Mouse (Mus musculus): ENCODE measurements around the gene Crcp.

Crcp gene

DNA sequence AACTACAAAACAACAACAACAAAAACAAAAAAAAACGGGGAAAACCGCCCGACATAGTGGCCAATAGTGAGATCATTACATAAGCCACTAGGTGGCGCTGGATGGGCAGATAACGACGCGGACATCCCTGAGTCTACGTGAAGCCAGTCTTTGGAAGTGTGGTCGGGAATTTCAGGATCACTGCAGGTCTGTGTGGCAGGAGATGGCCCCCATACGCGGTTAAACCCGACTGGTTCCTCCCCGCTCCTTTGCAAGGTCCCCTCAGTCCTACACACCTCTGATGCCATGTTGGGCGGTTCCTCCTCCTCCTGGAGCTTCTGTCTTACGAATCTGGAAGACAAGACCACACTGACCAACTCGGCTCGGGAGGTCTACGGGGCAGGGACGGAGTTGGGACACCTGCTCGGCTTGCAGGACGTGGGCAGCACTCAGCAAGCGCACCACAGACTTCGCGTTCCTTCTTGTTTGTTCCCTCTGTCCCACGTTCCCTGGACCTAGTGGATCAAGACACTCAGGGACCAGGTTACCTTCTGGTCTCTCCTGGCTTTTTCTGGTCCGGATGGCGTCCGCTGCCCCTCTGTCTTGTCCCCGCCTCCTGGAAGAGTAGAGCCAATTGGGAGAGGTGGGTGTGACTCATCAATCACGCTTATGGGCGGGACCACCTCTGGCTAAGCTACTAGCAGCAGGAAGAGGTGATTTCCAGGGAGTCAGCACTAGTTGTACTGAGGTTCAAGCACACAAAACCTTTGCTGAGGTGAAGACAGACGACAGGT is 5.1 kb upstream of the Crcp start:
- in situ Hi-C loops (cut with MboI) = no loop called here

DNA sequence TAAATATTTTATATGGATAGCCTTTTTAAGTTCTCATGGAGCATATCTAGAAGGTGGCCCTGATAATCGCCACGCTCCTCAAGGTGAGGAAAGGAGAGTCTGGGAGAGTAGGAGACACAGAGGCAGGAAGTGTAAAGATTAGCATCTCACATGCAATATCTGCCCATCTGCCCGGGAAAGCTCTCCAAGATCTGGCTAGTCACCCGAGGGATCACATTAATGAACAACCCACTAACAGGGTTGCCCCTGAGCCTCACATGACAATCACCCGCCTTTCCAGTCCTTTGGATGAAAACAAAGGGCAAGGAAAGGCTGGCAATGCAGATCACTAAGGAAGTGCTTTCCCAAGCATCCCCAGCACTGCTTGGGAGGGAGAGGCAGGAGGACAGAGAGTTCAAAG is 2.0 kb upstream of the Crcp start:
- in situ Hi-C loops (cut with MboI) = loop anchor here (25.0 kb wide), 1 partner anchor 110 kb away; the partner anchor contains the start of gene Kctd7

DNA sequence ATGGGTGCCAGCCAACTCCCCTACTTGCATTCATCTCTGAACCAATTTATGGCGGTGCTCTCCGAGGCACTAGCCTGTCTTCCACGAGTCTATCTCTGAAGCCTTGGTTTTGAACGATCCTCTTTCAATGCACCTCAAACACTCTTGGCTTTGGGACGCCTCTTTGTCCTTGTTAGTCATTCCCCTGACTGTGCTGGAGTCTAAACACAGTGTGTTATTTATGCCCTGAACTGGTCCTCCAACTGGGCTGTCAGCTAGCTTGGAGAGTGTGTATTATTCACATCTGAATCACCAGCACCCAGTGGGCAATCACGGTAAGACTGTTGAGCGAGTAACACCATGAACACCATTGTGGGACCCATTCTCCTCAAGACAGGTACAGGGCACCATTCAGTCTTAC is 1.4 kb upstream of the Crcp start:
- in situ Hi-C loops (cut with MboI) = loop anchor here (25.0 kb wide), 1 partner anchor 110 kb away; the partner anchor contains the start of gene Kctd7

DNA sequence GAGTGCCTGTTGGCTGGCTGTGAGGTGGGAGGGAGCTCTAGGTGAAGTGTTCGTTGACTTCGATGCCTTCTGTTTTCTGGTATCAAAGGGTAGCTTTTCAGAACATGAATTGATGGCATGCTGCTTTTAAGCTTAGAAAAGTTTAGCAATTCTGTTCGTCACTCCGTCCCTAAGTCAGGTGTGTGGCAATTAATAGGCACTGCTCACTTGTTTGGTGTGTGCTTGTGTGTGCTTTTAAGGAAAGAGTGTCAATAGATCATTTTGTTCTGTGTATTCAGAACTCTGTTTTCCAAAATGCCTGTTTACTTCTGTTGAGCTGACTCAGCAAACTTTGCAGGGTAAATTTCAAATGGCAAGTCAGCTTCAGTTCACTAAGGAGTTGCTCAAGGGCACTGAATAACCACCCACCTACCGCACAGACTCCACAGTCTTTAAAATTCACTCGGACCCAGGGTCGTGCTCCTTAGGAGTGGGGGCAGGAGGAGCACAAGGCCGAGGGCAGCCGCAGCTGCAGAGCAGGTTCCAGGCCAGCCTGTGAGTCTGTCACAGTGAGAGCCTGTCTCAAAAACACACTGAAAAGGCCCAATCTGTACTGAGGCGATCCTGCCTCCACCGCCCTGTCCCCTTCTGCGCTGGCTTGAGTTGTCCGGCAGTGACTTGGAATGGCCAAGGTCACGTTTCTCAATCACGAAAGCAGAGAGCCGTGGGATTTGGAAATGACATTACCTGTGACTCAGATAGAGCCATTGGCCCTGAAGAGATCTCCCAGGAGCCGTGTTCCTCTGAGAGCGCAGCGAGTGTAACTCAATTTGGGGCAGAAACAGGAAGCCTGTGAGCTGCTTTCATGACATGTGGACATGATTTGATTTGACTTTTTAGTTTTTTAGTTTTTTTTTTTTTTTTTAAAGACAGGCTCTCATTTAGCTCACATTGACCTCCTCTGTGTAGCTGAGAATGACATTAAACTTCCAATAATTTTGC is 2.6 kb downstream of the Crcp start:
- in situ Hi-C loops (cut with MboI) = loop anchor here (25.0 kb wide), 1 partner anchor 106 kb away; the partner anchor contains the start of gene Kctd7

DNA sequence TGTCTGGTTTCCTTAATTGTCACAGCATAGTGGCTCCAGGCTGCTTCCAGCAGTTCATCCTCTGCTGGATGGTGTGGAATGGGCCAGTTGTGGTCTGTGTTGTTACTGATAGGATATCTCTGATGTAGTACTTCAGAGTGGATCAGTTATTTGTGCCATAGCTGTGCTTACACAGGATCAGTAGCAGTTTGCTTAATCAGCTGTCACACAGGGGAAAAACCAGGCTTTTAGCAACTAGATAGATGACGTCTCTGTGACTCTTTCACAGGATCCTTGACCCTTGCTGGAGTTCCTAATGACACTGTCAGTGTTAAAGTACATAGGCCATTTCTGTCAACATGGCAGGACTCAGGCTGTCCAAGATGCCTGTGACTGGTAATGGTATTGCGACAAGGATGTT is 4.8 kb downstream of the Crcp start:
- in situ Hi-C loops (cut with MboI) = loop anchor here (25.0 kb wide), 1 partner anchor 103 kb away; the partner anchor contains the start of gene Kctd7

DNA sequence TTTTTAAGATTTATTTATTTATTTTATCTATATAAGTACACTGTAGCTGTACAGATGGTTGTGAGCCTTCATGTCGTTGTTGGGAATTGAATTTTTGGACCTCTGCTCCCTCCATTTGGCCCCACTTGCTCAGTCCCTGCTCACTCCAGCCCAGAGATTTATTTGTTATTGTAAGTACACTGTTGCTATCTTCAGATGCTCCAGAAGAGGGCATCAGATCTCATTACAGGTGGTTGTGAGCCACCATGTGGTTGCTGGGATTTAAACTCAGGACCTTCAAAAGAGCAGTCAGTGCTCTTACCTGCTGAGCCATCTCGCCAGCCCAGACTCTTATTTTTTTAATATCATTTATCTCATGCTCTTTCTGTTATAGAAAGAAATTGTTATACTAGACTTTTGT is 7.2 kb downstream of the Crcp start:
- in situ Hi-C loops (cut with MboI) = loop anchor here (25.0 kb wide), 1 partner anchor 101 kb away; the partner anchor contains the start of gene Kctd7

DNA sequence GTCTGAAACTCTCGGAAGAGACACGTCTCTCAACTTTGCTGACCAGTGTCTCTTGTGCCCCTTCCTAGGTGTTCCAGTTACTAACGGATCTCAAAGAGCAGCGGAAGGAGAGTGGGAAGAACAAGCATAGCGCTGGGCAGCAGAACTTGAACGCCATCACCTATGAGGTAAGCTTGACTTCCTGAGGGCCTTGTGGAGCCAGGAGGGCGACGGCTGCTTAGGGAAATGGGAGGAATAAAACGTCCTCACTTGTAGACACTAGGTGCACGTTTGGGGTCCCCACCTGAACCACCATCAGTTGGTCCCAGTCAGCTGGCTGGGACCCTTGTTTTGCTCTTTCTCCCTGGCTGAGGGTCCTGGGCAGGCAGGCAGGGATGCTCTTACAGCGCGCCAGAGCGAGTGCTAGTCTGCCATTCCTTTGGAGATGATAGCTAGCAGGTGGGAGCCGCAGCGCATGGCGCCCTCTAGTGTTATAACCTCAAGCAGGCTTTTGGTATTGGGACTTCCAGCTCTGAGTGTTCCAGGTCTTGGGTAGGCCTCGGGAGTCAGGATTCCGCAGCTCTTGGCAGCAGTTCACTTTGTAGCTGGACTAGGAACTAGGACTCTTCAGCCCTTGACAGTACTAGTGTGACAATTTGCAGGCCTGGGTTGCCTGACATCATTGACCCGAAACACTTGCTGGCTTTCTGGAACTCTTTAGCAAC is 8.8 kb downstream of the Crcp start:
- in situ Hi-C loops (cut with MboI) = loop anchor here (25.0 kb wide), 1 partner anchor 99 kb away; the partner anchor contains the start of gene Kctd7

DNA sequence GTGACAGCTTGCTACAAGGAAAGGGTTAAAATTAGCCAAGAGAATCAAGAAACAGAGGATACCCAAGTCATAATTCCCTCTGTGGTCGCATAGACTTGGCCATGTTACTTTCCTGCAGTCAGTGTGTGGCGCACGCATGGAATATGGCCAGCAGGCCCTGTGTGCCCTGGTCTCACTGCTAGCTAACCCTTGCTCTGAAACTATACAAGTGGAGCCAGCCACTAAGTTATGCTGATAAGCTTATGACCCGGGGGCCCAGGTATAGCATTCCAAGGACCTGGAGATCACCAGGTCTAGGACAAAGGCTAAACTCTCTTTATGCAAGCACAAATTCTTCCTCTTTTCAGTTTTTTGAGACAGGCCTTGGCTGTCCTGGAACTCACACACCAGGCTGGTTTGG is 11.7 kb downstream of the Crcp start:
- in situ Hi-C loops (cut with MboI) = loop anchor here (25.0 kb wide), 1 partner anchor 97 kb away; the partner anchor contains the start of gene Kctd7

DNA sequence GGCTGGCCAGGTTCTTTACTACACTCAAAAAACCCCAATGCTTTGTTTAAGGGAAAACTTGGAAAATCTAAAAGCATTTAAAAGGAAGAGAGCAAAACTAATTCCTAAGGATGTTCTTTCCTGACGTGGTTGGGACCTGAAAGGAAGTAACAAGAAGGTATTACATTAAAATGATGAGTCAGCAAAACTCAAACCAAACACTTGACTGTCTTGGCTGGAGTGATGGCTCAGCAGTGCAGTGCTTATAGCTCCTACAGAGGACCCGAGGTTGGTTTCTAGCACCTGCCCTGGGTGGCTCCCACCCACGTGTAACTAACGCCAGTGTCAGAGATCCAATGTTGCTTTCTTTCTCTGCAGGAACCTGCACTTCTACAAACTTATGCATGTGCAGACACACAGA is 12.2 kb downstream of the Crcp start:
- in situ Hi-C loops (cut with MboI) = loop anchor here (25.0 kb wide), 1 partner anchor 96 kb away; the partner anchor contains the start of gene Kctd7

DNA sequence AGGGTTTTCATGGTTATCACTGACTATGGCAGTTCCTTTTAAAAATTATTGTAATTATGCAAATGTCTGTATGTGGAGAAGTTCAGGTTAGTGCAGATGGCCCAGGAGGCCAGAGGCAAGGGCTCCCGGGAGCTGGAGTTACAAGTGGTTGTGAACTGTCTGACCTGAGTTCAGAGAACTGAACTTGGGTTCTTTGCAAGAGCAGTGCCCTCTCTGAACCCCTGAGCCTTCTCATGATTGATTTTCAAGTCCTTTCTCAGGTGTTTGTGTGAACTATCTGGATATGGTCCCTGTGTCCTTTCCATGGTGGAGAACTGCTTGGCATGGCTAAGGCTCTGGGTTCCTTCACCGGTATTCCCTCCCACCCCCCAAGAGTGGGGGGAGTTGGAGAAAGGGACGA is 14.7 kb downstream of the Crcp start:
- in situ Hi-C loops (cut with MboI) = loop anchor here (25.0 kb wide), 1 partner anchor 94 kb away; the partner anchor contains the start of gene Kctd7

DNA sequence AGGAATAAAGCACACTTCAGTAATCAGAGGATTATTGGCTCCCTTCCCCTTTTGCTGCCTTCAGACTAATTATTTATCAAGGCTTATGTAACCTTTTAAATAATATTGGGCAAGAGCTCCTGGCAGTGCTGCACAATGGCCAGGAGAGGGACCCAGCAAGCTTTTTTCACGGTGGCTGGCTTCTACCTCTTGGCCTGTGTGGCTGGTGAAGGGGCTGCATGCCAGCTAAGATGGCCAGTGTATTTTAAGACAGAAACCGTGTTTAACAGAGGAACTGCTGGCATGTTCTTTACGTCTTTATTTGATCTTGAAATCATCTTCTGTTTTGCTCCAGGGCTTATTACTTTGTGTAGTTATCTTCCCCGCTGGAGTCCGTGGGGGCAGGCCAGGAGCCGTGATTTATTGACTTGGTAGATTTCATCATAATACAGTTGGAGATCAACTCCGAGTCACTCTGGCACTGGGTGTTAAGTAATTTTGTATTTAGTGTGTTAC is 15.2 kb downstream of the Crcp start:
- in situ Hi-C loops (cut with MboI) = loop anchor here (25.0 kb wide), 1 partner anchor 93 kb away; the partner anchor contains the start of gene Kctd7

DNA sequence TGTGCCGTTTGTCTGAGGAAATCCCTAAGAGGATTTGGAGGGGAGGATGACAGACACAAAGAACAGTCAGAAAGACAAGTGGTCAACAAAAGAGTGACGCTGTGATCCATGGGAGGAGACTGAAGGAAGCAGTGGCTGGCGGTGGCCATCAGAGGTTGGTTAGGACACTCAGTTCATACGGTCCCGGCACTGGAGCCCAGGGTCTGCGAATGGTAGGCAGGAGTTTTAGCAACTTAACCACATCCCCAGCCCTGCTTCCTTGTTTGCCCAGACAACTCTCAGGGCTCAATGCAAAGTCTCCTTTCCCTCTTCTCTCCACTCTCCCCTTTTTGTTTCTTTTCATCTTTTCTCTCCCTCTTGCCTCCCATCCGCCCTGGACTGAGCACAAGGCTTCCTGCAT is 17.0 kb downstream of the Crcp start:
- in situ Hi-C loops (cut with MboI) = loop anchor here (25.0 kb wide), 1 partner anchor 91 kb away; the partner anchor contains the start of gene Kctd7

DNA sequence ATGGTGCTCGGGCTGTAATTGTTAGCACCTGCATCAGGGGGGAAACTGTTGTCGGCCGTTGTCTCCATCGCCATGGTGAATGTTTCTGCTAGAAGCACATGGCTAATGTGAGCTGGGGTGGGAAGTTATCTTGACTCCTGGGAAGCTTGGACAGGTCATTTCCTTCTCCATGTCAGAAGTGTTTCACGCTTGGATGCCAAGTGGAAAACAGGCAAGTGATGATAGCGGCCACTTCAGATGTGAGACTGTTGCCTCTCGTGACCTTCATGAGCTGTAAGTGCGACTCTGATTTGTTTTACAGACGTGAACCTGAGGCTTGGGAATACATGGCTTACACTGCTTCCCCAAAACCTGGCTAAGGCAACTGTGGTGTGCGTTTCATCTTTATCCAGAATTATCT is 17.5 kb downstream of the Crcp start:
- in situ Hi-C loops (cut with MboI) = loop anchor here (25.0 kb wide), 1 partner anchor 91 kb away; the partner anchor contains the start of gene Kctd7

DNA sequence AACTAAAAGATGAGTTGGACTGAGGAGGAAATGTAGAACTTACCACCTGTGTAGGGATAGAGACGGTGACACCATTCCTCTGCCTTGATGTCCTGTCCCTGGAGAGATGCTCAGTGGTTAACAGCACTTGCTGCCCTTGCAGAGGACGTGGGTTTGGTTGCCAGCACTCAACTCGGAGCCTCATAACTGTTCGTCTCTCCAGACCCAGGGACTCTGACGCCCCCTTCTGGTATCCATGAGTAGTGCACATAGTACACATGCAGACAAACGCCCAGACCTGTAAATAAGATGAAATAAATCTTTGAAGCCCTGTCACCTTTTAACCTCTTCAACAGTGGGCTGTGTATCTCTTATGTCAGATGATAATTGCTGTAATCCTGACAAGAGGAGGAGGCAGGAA is 17.9 kb downstream of the Crcp start:
- in situ Hi-C loops (cut with MboI) = loop anchor here (25.0 kb wide), 1 partner anchor 90 kb away; the partner anchor contains the start of gene Kctd7

DNA sequence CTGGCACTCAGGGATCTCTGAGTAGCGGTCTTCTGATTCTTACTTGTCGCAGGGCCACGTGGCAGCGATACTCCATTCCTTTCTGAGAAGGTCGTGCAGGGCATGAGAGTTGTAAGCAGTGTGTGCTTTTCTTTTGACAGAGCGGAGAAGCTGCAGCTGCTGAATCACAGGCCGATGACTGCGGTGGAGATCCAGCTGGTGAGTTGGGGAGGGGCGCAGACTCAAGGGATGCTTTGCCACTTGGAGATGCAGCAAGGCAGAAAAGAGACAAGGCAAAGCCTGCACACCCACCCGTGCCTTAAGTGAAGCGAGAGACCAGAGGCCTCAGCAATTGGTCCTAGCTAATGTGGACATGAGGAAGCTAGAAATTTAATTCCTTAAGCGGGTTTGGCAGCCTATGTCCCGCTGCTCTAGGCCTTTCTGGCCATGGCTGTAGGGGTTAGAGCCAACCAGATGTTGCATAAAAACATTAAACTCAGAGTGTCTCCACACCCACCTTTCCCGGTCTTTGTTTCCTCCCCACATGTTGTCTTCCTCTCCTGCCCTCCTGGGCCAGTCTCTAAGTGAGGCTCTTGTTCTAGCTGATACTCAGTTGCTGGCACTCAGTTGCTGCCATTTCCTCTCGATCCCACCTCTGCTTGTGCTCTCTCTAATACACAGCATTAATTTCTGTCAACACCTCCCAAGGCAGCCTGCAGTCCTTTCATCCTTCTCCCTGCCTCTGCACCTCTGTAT is 19.9 kb downstream of the Crcp start:
- in situ Hi-C loops (cut with MboI) = loop anchor here (25.0 kb wide), 1 partner anchor 88 kb away; the partner anchor contains the start of gene Kctd7

DNA sequence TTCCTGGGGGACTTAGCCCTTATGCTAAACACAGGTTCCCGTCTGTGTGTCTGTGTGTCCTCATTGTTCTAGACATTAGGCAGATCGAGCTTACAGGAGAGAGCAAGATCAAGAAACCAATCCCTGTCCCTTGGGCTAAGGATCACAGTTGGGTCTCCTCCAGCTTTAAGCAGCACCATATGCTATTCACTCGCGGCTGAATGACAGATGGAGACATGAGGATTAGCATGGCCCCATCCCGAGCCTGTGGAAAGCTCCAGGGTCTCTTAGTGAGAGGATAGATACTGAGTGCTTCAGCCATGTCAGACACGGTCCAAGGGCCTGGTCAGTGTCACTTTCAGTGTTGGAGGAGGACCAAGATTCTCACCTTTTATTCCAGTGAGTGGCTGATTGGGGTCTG is 21.3 kb downstream of the Crcp start:
- in situ Hi-C loops (cut with MboI) = no loop called here

DNA sequence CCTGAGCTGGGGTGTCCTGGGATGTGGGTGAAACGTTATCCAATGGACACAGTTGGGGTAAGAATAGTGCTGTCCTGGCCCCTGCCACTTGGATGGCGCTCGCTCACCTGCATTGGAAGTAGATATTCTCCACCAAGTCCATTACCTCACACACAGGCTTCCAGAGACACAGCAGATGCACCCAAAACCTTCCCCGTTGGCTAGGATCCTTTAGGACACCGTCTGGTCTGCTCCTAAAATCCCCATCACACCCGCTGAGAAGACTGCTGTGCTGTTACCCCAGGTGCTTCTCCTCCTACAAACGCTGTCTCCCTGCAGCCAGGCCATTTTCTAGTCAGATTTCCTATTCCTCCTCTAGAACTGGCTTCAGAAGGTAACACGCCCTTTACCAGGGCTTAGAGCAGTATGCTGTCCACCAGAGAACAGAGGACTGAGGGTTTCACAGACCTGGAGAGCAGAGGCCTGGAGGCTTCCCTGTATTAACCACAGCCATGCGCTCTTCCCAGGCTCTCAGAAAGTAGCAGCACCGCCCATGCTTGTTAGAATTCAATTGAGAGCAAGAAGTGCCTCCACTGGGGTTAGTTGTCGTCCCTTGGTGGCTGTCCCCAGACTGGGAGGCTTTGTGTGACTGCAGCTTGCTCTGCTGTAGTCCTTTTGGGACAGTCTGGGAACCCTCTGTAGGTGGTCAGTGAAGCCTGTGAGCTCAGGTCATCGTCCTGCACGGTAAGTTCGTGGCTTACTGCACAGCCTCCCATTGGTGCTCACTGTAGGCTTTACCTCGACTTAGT is 22.2 kb downstream of the Crcp start:
- in situ Hi-C loops (cut with MboI) = no loop called here

DNA sequence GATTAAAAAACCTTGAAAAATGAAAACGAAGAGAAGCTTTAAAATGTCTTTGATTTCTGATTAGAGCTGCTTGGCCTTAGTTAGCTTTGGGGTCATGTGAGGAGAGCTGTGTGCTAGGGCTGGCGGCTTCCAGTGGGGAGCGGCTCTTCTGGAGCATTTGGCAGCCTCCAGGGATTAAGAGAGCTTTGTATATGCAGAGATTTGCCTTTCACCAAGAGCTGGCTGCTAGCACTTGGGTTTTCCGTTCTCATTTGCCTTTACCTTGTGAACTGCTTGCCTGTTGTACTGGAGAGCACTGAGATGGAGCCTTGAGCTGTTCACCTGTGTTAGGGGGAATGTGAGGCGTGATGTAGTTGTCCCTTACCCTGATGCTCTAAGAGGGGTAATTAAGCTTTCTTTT is 23.4 kb downstream of the Crcp start:
- in situ Hi-C loops (cut with MboI) = no loop called here

DNA sequence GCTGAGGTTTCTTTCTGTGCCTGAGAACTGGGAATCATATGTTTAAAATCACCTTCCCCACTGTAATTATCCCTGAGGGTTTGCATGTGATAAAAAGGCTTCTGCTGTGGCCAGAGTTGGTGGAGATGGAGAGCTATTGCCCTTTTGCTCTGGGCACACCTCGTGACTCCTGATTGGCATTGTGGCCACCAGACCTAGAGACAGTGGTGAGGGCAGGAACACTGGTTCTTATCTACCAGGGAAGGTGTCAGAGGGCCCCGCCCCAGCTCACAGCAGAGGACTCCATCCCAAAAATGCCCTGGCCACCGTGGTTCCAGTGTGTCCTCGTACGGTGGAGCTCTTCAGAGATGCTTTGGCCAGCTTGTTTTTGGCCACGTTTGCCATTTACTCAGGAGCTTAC is 23.9 kb downstream of the Crcp start:
- in situ Hi-C loops (cut with MboI) = no loop called here

All from mature B cell (primary cell).